Comparison of ENCODE assay signal across 39 mouse cellular contexts in genomic region chr11:53452396-53452795, GRCm38 (mm10). TPM values are rescaled to one million over a fixed set of nuclear protein-coding genes. Genes with fewer than 3 reads are reported as not detected.
DNase-seq lines count a peak whose midpoint lies in the region; ATAC-seq and TF ChIP-seq lines count a peak whose summit lies in the region.
"Had no signal": no experiment of that assay in that cellular context is flagged by ENCODE, and none has a peak within 500 bp of the region (broad histone marks: within the 10 kb centered on the region; RNA-seq: fewer than 3 reads in every experiment).

No protein-coding gene starts in this region.

- H3K9me3 ChIP-seq in kidney, embryonic 14.5 days (ENCODE audit: control insufficient read depth, low read length) = no peaks in the 10 kb centered on the region
- H3K9me3 ChIP-seq: embryonic facial prominence, embryonic 12.5 days; hindbrain, embryonic 10.5 days; hindbrain, embryonic 15.5 days; liver, embryonic 15.5 days; lung, embryonic 15.5 days; neural tube, embryonic 12.5 days had no signal

- no peak for TF ChIP-seq POLR2A in kidney, adult 2 months (IDR thresholded peaks at IDR 0.05; ENCODE audit: low read depth, low read length)

- H3K27me3 ChIP-seq in kidney, adult 2 months (replicated peaks; ENCODE audit: control insufficient read depth, insufficient read depth, low read length) = no peaks in the 10 kb centered on the region
- H3K27me3 ChIP-seq in kidney, embryonic 14.5 days (ENCODE audit: control insufficient read depth, insufficient read depth, low read length) = peaks cover 2% of the 10 kb centered on the region; the same call in 1 of the 2 replicates
- H3K27me3 ChIP-seq: embryonic facial prominence, embryonic 12.5 days; lung, embryonic 15.5 days had no signal

- ATAC-seq in cerebellum, adult (ENCODE audit: insufficient number of reproducible peaks, low FRiP score, low TSS enrichment) = no peak
- no peak for ATAC-seq in kidney, embryonic 14.5 days (ENCODE audit: low FRiP score, low TSS enrichment)
- ATAC-seq: activated CD4-positive, CD25-positive, alpha-beta regulatory T cell, adult 4 months; forebrain, embryonic 14.5 days; inflammation-experienced regulatory T-cells, adult 6 months; midbrain, embryonic 16.5 days had no signal

- H3K4me1 ChIP-seq in kidney, adult 2 months (ENCODE audit: control insufficient read depth, insufficient read depth, low read length) = peaks cover 4% of the 10 kb centered on the region; the same call in 1 of the 2 replicates
- no peaks in the 10 kb centered on the region for H3K4me1 ChIP-seq in kidney, embryonic 14.5 days (ENCODE audit: control insufficient read depth, insufficient read depth, low read length)
- H3K4me1 ChIP-seq: embryonic facial prominence, embryonic 12.5 days had no signal

- H3K4me3 ChIP-seq in kidney, adult 2 months (ENCODE audit: insufficient read depth, low read depth, low read length) = no peak overlapping the region
- H3K4me3 ChIP-seq in kidney, embryonic 14.5 days (ENCODE audit: low read length) = no peak overlapping the region
- H3K4me3 ChIP-seq: embryonic facial prominence, embryonic 12.5 days; hindbrain, embryonic 10.5 days; hindbrain, embryonic 15.5 days; liver, embryonic 15.5 days; lung, embryonic 15.5 days; myocyte; neural tube, embryonic 12.5 days had no signal

- peak; percentile 59 for DNase-seq in adrenal gland, adult 2 months
- no peak for DNase-seq in adrenal gland, postnatal 4 days (ENCODE audit: low spot score in 2 of 2)
- DNase-seq in cerebellum, adult 18-20 months = peak; percentile 59 to 67
- DNase-seq in kidney, adult 2 months = peak; percentile 65
- DNase-seq in cerebellum, postnatal 14 days = peak; percentile 61 to 72
- no peak for DNase-seq in embryo, embryonic 10 days (ENCODE audit: low spot score)
- DNase-seq: embryo, embryonic 11 days; gastrocnemius, postnatal 14 days; heart, postnatal 14 days; kidney, postnatal 4 days; layer of hippocampus, postnatal 36 days; liver; lung, postnatal 36 days; right cerebral cortex, adult 18-20 months; spleen, adult 18-20 months; thymus, postnatal 14 days had no signal

- H3K36me3 ChIP-seq in kidney, adult 2 months (ENCODE audit: control insufficient read depth, insufficient read depth, low read length) = no peaks in the 10 kb centered on the region
- H3K36me3 ChIP-seq in kidney, embryonic 14.5 days (ENCODE audit: control insufficient read depth, insufficient read depth, low read length) = no peaks in the 10 kb centered on the region
- H3K36me3 ChIP-seq: embryonic facial prominence, embryonic 12.5 days; hindbrain, embryonic 10.5 days; hindbrain, embryonic 15.5 days; liver, embryonic 15.5 days; lung, embryonic 15.5 days; neural tube, embryonic 12.5 days had no signal

- TF ChIP-seq CTCF in kidney, adult 2 months (conservative IDR thresholded peaks at IDR 0.05; ENCODE audit: insufficient read depth, insufficient read length, low read depth, low read length) = no peak

- WGBS in kidney, adult 2 months = 81% methylated on average over 9 of the region's 9 CpGs
- 94% methylated on average over 9 of the region's 9 CpGs for WGBS in kidney, embryonic 14.5 days

- H3K27ac ChIP-seq in kidney, adult 2 months (ENCODE audit: insufficient read depth, low read depth, low read length) = no peak overlapping the region
- no peak overlapping the region for H3K27ac ChIP-seq in kidney, embryonic 14.5 days (ENCODE audit: low read depth, low read length)
- H3K27ac ChIP-seq: embryonic facial prominence, embryonic 12.5 days; hindbrain, embryonic 10.5 days; hindbrain, embryonic 15.5 days; liver, embryonic 15.5 days; lung, embryonic 15.5 days; neural tube, embryonic 12.5 days had no signal

- H3K4me2 ChIP-seq in kidney, embryonic 14.5 days (replicated peaks; ENCODE audit: low read depth, low read length) = no peak overlapping the region
- H3K4me2 ChIP-seq: embryonic facial prominence, embryonic 12.5 days; hindbrain, embryonic 15.5 days; liver, embryonic 15.5 days; lung, embryonic 15.5 days; midbrain, embryonic 11.5 days; neural tube, embryonic 12.5 days had no signal

- no peak overlapping the region for H3K9ac ChIP-seq in kidney, embryonic 14.5 days (ENCODE audit: low read depth, low read length)
- H3K9ac ChIP-seq: embryonic facial prominence, embryonic 12.5 days; hindbrain, embryonic 15.5 days; liver, embryonic 15.5 days; lung, embryonic 15.5 days; neural tube, embryonic 12.5 days had no signal

RNA-seq across cellular contexts. Expression of gene Gm10447, which starts 4.5 kb away (rescaled TPM):
- total RNA-seq in adrenal gland, adult 2 months (2021) = not detected
- 0.08 TPM in 1 of 2 replicates, not detected in the other for polyA plus RNA-seq in adrenal gland, adult 2 months (2012; rRNA removed)
- under 1 TPM; 0.36 to 0.51 TPM for total RNA-seq in adrenal gland, postnatal 4 days (2021)
- polyA plus RNA-seq in kidney, adult 2 months (2012; rRNA removed) = 0.05 and 0.10 TPM in 2 replicates
- 0.16 TPM in 1 of 2 replicates, not detected in the other for polyA plus RNA-seq in kidney, embryonic 14.5 days (2014; fragmentation: Nextera tagmentation; extraction: Ambion mirVana)
- total RNA-seq: CH12.LX; ES-E14; gastrocnemius, postnatal 14 days; granulocyte monocyte progenitor cell, adult 5-6 weeks; heart, postnatal 14 days had no signal
- polyA plus RNA-seq: brain, embryonic 14.5 days; C2C12; forebrain, embryonic 14.5 days; hindbrain, embryonic 10.5 days; hindbrain, embryonic 15.5 days; inflammation-experienced regulatory T-cells, adult 6 months; lung, embryonic 15.5 days; midbrain, embryonic 11.5 days had no signal

RNA-seq across cellular contexts. Expression of gene Shroom1, which starts 4.6 kb away (rescaled TPM):
- total RNA-seq in adrenal gland, adult 2 months (2021) = 1 to 10 TPM; 3.5 to 3.8 TPM
- 5.0 and 5.3 TPM in 2 replicates for polyA plus RNA-seq in adrenal gland, adult 2 months (2012; rRNA removed)
- 1 to 10 TPM; 4.5 to 5.8 TPM for total RNA-seq in adrenal gland, postnatal 4 days (2021)
- 0.88 and 1.2 TPM in 2 replicates for polyA plus RNA-seq in kidney, adult 2 months (2012; rRNA removed)
- 1.2 and 1.9 TPM in 2 replicates for polyA plus RNA-seq in kidney, embryonic 14.5 days (2014; fragmentation: Nextera tagmentation; extraction: Ambion mirVana)
- total RNA-seq: CH12.LX; granulocyte monocyte progenitor cell, adult 5-6 weeks had no signal

RNA-seq across cellular contexts. Expression of gene Gm9837, which starts 17.9 kb away (rescaled TPM):
- not detected for total RNA-seq in adrenal gland, adult 2 months (2021)
- not detected in 2 replicates for polyA plus RNA-seq in adrenal gland, adult 2 months (2012; rRNA removed)
- total RNA-seq in adrenal gland, postnatal 4 days (2021) = not detected
- not detected in 2 replicates for polyA plus RNA-seq in kidney, adult 2 months (2012; rRNA removed)
- polyA plus RNA-seq in kidney, embryonic 14.5 days (2014; fragmentation: Nextera tagmentation; extraction: Ambion mirVana) = not detected in 2 replicates
- total RNA-seq: CH12.LX; ES-E14; gastrocnemius, postnatal 14 days; granulocyte monocyte progenitor cell, adult 5-6 weeks; heart, postnatal 14 days; megakaryocyte, adult 5-6 weeks had no signal
- polyA plus RNA-seq: activated CD4-positive, CD25-positive, alpha-beta regulatory T cell, adult 4 months; brain, embryonic 14.5 days; C2C12; embryonic facial prominence, embryonic 12.5 days; forebrain, embryonic 14.5 days; heart, embryonic 14.5 days; hindbrain, embryonic 10.5 days; hindbrain, embryonic 15.5 days; inflammation-experienced regulatory T-cells, adult 6 months; limb, embryonic 11.5 days; liver, embryonic 15.5 days; lung, embryonic 15.5 days; midbrain, embryonic 11.5 days; midbrain, embryonic 16.5 days; myocyte; neural tube, embryonic 12.5 days; stomach, embryonic 16.5 days had no signal

RNA-seq across cellular contexts. Expression of gene Gdf9, which starts 21.6 kb away (rescaled TPM):
- total RNA-seq in adrenal gland, adult 2 months (2021) = 1 to 10 TPM in 1 of 2 experiments, under 1 TPM in 1; 0.90 to 9.0 TPM
- polyA plus RNA-seq in adrenal gland, adult 2 months (2012; rRNA removed) = 0.36 and 0.39 TPM in 2 replicates
- total RNA-seq in adrenal gland, postnatal 4 days (2021) = 1 to 10 TPM in 1 of 2 experiments, under 1 TPM in 1; 0.85 to 1.1 TPM
- 0.29 and 0.42 TPM in 2 replicates for polyA plus RNA-seq in kidney, adult 2 months (2012; rRNA removed)
- polyA plus RNA-seq in kidney, embryonic 14.5 days (2014; fragmentation: Nextera tagmentation; extraction: Ambion mirVana) = 0.70 and 1.2 TPM in 2 replicates
- polyA plus RNA-seq: inflammation-experienced regulatory T-cells, adult 6 months had no signal

RNA-seq across cellular contexts. Expression of gene Uqcrq, which starts 21.8 kb away (rescaled TPM):
- total RNA-seq in adrenal gland, adult 2 months (2021) = 1,000 to 10,000 TPM; 1,216 to 1,248 TPM
- polyA plus RNA-seq in adrenal gland, adult 2 months (2012; rRNA removed) = 845 and 941 TPM in 2 replicates
- 100 to 1,000 TPM; 559 to 683 TPM for total RNA-seq in adrenal gland, postnatal 4 days (2021)
- polyA plus RNA-seq in kidney, adult 2 months (2012; rRNA removed) = 1,048 and 1,200 TPM in 2 replicates
- polyA plus RNA-seq in kidney, embryonic 14.5 days (2014; fragmentation: Nextera tagmentation; extraction: Ambion mirVana) = 574 and 755 TPM in 2 replicates

Comparison
In these comparisons a context has a peak if more than half of its experiments do, and no peak if none do; other contexts are left out.
1. DNase-seq: peak in adrenal gland, adult 2 months (single experiment), cerebellum, adult 18-20 months (2 of 2), kidney, adult 2 months (single experiment) and cerebellum, postnatal 14 days (2 of 2); none in adrenal gland, postnatal 4 days (0 of 2) and embryo, embryonic 10 days (single experiment).